Mouse (Mus musculus) embryonic fibroblast, embryonic 13.5 days (primary cell): Measurements from ENCODE around the gene Vmn2r85.

ENCODE experiments used
- CTCF ChIP-seq: IDR thresholded peaks from 2 replicates; pipeline ENCODE4 v1.5.1; 2011; ENCODE audit warnings: mild to moderate bottlenecking, control low read depth, low read length, moderate library complexity, borderline replicate concordance; ENCODE audit not compliant: insufficient read depth
- POLR2A ChIP-seq: IDR thresholded peaks from 2 replicates; pipeline ENCODE4 v1.6.1; 2011; ENCODE audit warnings: low read depth, mild to moderate bottlenecking, control low read depth, low read length, moderate library complexity

- TF ChIP-seq CTCF (no peak), POLR2A (no peak)
Measured at GRCm38 (mm10) chr10:130444776-130445175, 15.3 kb upstream of the Vmn2r85 start.
